Mouse (Mus musculus) thymus, postnatal 0 days (tissue): ENCODE results near the gene Olfr160. TPM values are rescaled to one million over a fixed set of nuclear protein-coding genes. Genes with fewer than 3 reads are reported as not detected.

Source experiments
- DNase-seq: peaks from one replicate; pipeline ENCODE4 v3.0.0-alpha.2; 2015; ENCODE audit warnings: low spot score
- polyA plus RNA-seq: library from polyadenylated mRNA; unstranded; fragments of >200 nt; fragmentation: Nextera tagmentation; extraction: Ambion mirVana; gene quantifications from 2 replicates; pipeline ENCODE4 v1.2.1, GENCODE M21; 2015

Gene Olfr160
- not detected in 2 replicates for polyA plus RNA-seq

DNA sequence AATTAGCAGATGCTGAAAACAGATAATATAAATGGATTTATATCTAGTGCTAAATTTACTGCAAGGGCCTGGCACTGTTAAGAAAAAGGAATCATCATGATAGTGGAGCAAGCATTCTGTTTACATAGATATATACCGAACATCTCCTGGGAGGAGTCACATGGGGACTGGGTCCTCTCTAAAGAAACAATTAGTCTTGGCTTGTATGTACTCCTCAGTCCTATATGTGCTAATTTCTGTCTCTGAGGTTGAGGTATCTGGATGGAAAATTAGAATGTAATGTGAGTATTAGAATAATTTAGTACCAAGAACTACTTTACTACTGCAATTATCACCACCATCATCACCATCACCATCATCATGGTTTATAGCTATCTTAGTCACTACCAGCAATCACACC is at the start of gene Olfr160:
Gene Olfr160, minus strand, starts transcription at position 101 of the 400 bp plus-strand sequence.
- DNase-seq: no peak

DNA sequence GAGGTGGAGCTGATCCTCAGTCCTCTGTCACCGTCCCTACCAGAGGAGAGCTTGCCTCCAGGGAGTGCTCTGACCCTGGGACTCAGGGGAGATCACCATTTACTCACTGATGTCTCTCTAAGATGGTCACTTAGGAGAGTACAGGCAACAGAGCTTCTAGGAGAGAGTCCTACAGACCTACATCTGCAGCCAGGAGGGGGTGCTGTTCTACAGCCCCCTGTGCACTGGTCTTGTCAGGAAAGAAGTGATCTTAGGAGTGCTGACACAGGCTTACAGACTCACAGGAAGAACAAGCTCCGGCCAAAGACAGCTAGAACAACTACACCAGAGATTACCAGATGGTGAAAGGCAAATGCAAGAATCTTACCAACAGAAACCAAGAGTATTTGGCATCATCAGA is 46.5 kb upstream of the Olfr160 start:
- DNase-seq: no peak

DNA sequence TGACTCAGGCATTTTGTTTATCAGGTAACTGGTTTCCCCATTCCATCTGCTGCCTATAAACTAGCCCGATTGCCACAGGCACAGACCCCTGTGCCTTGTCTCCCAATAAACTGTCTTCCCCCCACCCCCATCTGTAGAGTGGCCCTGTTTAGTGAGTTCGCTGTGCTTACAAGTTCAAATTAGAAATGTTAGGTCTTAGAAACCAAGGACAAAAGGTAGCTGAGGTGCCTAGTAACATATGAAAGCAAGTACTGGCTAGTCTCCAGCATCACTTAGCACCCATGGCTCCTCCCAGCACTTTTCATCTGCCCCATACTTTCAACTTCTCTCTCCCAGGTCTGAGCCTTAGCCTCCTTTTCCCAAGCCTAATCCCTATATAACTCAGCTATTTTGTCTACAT is 45.7 kb upstream of the Olfr160 start:
- no peak for DNase-seq

DNA sequence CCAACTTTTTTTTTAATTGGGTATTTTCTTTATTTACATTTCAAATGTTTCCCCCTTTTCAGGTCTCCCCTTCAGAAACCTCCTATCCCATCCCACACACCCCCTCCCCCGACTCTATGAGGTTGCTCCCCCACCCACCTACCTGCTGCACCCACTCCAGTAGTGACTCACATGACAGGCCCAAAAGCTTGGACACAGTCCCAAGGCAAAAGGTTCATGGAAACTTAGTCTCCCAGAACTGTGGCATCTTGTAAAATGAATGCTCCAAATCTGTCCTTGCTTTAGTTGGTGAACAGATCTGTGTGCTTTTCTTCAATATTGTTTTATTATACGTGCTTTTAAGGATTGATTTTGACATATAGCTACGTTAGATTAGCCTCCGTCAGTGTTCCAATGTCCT is 36.0 kb upstream of the Olfr160 start:
- no peak for DNase-seq

DNA sequence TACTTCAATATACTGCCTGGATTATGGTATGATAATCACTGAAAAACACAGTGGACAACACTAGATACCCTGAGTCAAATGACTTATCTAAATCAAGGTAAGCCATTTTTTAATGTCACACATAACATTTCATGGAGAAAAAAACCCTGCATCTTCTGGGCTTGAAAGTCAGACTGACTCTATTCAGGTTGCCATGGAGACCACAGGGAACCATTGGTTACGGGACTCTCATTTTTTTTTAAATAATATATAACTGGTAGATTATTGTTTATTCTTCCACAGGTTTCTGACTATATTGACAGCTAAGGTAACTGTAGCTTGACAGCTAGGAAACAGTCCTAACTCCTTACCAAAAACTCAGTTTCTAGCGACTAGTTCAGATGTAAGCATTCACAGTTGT is 35.4 kb upstream of the Olfr160 start:
- DNase-seq: no peak

DNA sequence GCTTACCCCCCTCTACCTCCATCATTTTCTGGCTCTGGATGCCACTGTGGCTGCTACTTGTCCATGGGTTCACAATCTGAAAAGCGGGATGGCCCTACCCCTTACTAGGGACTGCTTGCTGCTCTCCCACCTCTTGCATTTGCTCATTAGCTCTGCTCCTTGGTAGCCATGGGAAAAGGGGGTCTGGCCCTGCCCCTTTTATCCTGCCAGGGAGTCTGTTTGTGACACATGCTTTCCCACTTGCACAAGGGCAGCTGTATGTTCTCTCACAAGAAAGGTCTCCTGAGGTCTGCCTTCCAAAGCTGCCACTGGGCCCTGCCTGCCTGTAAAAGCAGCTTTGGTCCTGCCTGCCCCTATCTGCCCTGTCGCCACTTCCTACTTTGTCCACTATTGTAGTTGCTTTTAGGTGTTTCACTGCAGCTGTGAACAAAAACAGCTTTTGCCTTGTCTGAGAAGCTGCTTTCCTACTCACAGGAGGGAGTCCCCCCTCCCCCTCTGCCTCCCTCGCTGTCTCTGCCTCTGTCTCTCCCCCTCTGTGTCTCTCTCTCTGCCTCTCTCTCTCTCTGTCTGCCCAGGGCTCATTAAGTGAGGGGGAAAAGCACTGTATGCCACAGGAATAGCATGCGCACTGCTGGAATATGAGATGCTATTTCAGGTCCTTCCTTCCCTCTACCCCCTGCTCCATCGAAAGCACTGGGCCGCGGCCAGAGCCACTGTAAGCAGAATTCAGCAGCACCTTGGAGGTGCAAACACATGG is 34.4 kb upstream of the Olfr160 start:
- DNase-seq: no peak

DNA sequence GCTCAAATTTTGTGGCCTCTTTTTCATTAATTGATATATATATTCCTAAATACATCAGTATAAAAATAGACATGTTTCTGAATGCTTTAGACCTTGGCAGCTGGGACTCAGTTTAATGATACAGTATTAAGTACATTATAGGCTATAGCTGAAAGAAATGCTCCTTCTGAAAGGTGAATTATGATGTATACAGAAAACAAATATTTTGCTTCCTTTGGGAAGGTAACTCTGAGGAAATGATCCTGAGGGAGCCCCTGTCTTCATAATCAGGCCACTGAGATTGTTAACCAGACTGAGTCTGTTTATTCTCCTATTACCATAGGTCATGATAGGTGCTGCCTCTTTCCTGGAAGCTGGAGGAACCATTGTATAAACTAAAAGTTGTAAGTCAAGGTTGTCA is 28.8 kb upstream of the Olfr160 start, which contains the start of gene Olfr874:
Gene Olfr874, plus strand, starts transcription at position 301 of the 400 bp plus-strand sequence.
- DNase-seq: no peak

DNA sequence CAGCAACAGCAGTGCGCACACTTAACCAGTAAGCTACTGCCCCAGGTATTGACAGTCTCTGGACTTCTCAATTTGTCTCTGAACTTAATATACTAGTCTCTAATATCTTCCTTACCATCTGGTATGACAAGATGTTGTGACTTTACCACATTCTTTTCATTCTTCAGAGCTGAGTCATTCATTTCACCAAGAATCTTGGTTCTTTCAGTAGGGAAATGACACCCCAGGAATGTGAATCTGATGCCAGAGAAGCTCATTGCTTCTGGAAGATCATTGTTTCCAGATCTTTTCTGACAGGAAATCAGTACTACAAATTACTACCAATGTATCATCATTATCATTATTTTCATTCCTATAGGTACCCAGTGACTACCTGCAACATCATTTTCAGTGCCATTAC is 18.3 kb upstream of the Olfr160 start:
- no peak for DNase-seq

DNA sequence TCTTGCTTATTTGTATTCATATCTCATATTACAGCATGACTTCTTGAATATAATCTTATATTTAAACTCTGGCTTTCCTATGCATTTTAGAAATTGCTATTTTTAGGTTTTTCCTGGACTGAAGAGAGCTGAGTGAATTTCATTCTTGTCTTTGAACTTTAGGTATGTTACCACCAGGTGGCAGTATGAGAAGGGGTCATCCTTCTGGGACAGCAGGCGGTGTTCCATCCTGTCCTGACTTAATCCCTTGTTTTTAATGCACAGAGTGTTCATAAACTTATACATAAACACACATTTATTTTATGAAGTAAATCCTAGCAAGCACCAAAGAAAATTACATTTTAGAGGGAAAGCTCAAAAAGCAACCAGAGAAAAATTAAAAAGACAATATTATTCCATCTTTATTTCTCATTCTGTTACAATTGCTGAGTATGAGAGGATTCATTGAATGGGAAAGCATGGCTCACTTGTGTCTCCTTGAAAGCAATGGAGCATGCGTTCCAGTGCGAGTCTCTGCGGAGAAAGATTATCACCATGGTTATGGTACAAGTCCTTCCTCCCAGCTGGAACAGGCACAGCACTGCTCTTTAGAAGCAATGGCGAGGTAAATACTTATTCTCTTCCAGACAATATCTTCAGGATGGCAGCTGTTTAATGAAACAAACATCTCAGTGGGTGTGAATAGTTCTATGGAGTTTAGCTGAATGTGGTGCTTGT is 25.9 kb downstream of the Olfr160 start:
- DNase-seq: no peak

DNA sequence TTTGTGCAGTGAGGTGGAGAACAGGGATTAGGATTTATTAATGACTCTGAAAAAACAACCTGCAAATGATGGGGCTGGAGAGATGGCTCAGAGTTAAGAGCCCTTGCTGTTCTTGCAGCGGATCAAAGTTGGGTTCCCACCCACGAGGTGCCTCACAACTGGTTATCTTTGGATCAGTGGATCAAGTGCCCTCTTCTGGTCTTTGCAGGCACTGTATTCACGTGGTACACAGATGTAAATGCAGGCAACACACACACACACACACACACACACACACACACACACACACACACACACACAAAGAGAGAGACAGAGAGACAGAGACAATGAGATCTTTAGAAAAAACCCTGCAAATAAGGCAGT is 28.1 kb downstream of the Olfr160 start:
- no peak for DNase-seq

DNA sequence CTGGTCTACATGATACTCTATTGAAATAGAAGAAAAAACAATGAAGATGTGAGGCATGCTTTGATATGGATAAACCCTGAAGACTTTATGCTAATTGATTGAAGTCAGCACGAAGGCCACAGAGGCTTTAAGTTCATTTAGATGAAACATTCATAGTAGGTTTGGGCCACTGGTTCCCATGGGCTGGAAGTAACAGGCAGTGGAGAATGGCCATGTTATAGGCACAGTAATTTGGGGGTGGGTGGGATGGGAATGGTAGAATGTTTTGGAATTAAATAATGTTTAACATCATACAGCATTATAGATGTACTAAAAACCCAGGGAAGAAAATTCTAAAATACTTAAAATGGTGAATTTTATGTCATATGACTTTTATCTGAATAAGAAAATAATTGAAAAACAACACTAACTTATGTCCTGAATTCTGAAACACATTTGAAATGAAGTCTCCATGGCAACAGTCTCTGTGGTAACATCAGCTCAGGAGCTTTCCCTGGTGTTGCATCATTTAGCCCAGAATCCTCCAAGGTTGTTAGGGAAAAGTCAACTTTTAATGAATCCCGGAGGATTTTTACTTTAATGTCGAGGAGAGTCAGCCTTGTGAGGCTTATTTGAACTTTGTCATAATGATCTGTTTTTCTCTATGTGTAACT is 28.6 kb downstream of the Olfr160 start:
- no peak for DNase-seq

DNA sequence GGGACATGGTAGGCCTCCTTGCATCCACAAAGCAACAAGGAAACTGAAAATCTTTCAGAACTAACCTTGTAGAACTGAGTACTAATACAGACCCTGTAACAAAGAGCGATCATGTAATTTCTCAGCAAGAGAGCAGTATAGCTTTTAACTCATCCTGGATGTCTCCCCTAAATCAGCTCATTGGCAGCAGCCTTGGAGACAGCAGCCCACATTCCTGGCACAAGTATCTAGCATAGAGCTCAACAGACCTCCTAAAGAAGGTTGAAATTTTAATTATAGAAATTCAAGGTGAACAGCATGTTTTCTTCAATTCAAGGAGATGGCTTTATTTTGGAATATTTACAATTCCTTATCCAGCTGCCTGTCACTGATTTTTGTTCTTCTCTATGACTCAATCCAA is 34.9 kb downstream of the Olfr160 start:
- DNase-seq: no peak

DNA sequence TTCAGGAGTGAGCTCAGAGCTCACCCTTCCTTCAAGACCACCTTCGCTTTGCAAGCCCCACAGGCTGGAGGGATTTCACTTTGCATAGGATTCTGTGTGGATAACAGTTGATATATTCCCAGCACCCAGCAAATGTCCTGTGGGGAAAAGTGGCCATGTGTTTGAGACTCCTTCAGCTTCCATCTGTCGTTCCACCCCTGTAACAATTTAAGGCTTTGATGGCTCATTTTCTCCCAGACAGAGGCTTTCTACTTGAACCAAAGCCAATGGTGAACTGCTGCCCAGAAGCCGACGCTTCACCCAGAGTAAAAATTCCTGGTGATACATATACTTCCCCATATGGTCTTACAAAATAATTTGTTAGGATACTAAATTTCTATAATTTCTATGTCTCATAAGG is 40.8 kb downstream of the Olfr160 start:
- DNase-seq: no peak

DNA sequence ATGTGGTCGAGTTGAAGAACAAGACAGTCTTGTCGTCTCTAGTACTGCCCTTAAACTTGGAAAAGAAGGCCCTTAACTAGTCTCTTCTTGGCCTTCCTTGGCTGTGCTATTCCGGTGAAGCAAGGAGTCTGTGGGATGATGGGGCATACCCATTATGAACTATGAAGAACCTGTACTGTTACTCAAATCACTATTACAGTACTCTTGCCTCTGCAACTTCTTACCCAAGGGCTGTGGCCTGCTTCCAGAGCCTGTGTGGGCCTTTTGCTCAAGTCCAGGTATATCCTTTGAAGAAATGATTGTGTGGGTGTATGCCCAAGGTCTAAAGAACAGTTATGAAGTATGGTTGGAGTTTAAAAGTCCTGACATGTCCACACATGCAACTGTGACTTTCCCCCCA is 45.8 kb downstream of the Olfr160 start:
- no peak for DNase-seq

DNA sequence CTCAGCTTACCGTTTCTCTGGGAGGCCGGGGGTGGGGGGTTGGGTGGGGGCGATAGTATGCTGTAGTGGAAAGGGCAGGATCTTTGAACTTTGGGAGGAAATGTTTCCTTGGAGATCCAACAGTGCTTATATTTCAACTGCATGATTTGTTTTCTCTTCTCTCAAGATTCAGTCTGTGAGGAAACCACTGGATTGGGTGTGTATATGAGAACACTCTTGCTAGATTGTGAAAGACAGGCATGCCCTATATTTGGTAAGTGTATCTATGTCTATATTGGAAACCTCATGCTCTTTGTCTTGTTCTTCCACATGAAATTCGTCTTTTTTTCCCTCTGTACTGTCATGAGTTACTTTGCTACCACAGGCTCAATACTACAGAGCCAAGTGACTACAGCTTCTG is 46.4 kb downstream of the Olfr160 start:
- DNase-seq: no peak

DNA sequence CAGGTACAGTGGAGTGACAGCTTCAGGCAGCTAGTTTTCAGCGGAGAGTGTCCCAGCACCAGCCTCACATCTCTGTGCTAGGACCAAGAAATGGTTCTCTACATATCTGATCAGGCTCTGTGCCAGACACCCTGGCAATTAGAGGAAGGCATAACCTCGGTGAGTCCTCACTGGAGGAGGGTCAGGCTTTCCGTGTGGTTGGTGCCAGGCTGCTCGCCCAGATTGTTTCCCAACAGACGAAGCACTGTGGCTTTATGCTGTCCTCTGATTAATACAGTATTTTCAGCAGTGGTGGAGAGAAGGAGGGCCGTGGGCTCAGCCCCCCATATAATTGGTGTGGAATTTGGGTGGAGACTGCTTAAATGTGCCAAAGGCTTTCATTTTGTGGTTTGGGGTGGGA is 46.9 kb downstream of the Olfr160 start, which contains the start of gene Panx3:
Gene Panx3, minus strand, starts transcription at position 121 of the 400 bp plus-strand sequence.
- DNase-seq: no peak

DNA sequence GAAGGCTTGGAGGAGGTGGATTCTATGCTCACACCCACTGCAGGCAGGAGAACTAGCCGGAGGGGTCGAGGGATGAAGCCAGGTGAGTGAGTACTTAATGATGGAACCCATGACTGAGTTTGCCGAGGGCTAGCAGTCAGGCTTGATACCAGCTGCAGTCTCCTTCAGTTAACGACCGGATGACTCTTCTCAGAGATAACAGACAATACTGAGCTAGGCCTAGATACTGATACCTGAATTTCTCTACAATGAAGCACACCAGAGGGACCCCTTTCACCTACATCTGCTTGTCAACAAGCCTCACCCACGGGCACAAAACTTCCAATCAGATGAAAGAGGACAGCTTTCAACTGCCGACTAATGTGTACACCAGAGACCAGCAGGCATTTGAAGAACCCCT is 50.0 kb downstream of the Olfr160 start:
- DNase-seq: no peak

DNA sequence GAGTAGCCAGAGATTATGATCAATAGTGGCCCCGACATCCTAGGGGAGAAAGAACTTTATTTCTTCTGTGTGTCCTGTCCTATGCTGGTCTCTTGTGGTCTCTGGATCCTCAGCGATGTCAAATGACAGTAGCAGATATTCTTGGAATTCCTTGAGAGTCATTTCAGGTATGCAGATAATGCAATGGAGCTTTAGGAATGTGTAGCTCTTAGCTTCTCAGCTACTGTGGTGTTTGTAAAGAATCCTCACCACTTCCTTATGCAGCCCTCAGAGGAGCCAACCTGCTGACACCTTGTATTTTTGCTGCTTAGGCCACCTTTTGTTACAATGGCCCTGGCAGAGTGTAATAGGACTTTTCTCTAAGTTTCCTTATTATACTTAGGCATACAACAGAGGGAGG is 51.4 kb downstream of the Olfr160 start:
- no peak for DNase-seq

DNA sequence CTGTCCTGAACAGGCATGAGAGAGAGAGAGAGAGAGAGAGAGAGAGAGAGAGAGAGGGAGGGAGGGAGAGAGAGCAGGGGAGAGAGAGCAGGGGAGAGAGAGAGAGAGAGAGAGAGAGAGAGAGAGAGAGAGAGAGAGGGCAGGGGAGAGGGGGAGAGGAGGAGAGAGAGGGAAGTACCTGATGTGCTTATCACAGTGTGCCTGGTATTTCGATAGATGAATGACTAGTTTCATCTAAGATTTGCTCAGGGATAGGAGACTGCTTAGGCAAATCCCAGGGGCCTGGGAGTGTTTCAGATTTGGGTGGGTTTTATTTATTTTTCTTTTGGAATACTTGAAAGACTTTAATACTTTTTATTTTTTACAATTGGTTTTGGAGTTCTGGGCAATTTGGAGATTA is 52.8 kb downstream of the Olfr160 start:
- no peak for DNase-seq

DNA sequence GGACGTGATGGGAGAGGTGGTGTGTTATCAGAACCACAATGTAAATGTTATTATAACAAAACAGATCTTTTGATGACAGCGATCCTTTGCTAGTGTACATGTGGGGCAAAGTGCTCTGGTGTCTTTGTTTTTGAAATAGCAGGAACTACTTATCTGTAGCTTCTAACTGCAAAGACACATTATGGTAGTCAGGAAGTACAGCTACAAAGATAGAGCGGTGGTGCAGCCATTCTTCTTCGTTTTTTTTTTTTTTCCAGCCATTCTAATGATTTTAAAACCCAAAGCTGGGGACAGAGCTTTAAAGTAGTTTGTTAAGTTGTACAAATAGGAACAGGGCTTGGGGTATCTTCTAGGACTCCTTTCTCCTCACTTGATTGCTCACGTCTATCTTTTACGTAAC is 56.6 kb downstream of the Olfr160 start:
- DNase-seq: no peak
